ENCODE assay signal across 8 mouse cellular contexts in the genomic region with DNA sequence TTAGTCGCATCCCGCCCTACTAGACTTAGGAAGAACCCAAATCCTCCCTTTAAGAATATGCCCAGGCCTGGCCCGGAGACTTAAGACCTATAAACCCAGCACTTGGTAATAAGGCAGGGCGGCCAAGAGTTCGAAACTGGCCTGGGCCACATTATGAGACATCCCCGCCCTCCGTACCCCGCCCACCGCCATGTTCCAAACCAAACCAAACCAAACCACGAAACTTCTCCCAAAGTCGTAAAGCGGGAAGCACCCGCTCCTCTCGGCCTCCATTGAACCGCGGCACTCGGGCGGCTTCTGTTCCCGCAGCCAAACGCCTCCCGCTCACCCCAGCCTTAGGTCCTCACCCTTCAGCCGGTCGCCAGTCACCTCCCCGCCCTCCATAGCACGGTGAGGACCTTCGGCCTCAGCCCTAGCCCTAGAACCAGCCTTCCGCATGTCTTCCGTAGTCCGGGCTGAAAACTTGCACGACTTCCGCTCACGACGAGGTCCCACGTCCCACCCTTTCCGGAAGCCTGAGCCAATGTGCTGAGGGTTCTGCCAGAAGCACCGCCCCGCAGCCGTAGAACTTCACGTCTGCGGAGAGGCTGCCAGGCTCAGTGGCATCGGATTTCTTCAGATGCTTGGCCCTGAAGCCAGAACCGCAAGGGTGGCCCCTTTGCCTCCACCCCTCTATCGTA. TPM values are rescaled to one million over a fixed set of nuclear protein-coding genes. Genes with fewer than 3 reads are reported as not detected.
DNase-seq lines count a peak whose midpoint lies in the region; ATAC-seq and TF ChIP-seq lines count a peak whose summit lies in the region.

A gene (minus strand): TSS at position 503 of the 680 bp plus-strand sequence.

- no peaks in the 10 kb centered on the region for H3K9me3 ChIP-seq in kidney, embryonic 14.5 days (ENCODE audit: control insufficient read depth, low read length)
- no peaks in the 10 kb centered on the region for H3K9me3 ChIP-seq in limb, embryonic 15.5 days

- no peaks in the 10 kb centered on the region for H3K27me3 ChIP-seq in kidney, embryonic 14.5 days (ENCODE audit: control insufficient read depth, insufficient read depth, low read length)
- H3K27me3 ChIP-seq in limb, embryonic 15.5 days, result no peaks in the 10 kb centered on the region

- peak; percentile 92 for ATAC-seq in kidney, embryonic 14.5 days (ENCODE audit: low FRiP score, low TSS enrichment)
- peak; percentile 88 for ATAC-seq in limb, embryonic 15.5 days (ENCODE audit: insufficient number of reproducible peaks, low FRiP score, low TSS enrichment, low read depth)

- TF ChIP-seq POLR2A in bone marrow macrophage, adult 2 months (IDR thresholded peaks at IDR 0.05; ENCODE audit: borderline replicate concordance, low read depth, low read length), result no peak
- TF ChIP-seq POLR2A in embryonic fibroblast, embryonic 13.5 days (IDR thresholded peaks at IDR 0.05; ENCODE audit: low read depth, low read length), result peak; percentile 86

- H3K4me2 ChIP-seq in kidney, embryonic 14.5 days (replicated peaks; ENCODE audit: low read depth, low read length), result peak within 1 kb of the TSS; percentile 77
- H3K4me2 ChIP-seq in limb, embryonic 15.5 days, result peak within 1 kb of the TSS; percentile 72

- TF ChIP-seq CTCF in bone marrow macrophage, adult 2 months (IDR thresholded peaks at IDR 0.05; ENCODE audit: low read depth, low read length), result no peak
- TF ChIP-seq CTCF in embryonic fibroblast, embryonic 13.5 days (IDR thresholded peaks at IDR 0.05; ENCODE audit: borderline replicate concordance, insufficient read depth, low read length), result no peak

- under 1% methylated on average over 43 of the region's 43 CpGs for WGBS in kidney, embryonic 14.5 days
- WGBS in limb, embryonic 15.5 days, result under 1% methylated on average over 43 of the region's 43 CpGs

- peak within 1 kb of the TSS; percentile 74 for H3K9ac ChIP-seq in kidney, embryonic 14.5 days (ENCODE audit: low read depth, low read length)
- H3K9ac ChIP-seq in limb, embryonic 15.5 days, result peak within 1 kb of the TSS; percentile 65

- peak within 1 kb of the TSS; percentile 68 for H3K27ac ChIP-seq in bone marrow macrophage, adult 2 months (ENCODE audit: insufficient read depth, low read depth, low read length)
- peak within 1 kb of the TSS; percentile 84 for H3K27ac ChIP-seq in embryonic fibroblast, embryonic 13.5 days (ENCODE audit: insufficient read depth, low read length)
- peak within 1 kb of the TSS; percentile 83 for H3K27ac ChIP-seq in kidney, embryonic 14.5 days (ENCODE audit: low read depth, low read length)
- peak within 1 kb of the TSS; percentile 92 for H3K27ac ChIP-seq in limb, embryonic 15.5 days

- H3K4me3 ChIP-seq in bone marrow macrophage, adult 2 months (ENCODE audit: insufficient read depth, low read length), result peak within 1 kb of the TSS; percentile 72
- H3K4me3 ChIP-seq in embryonic fibroblast, embryonic 13.5 days (ENCODE audit: insufficient read depth, low read length), result peak within 1 kb of the TSS; percentile 75
- H3K4me3 ChIP-seq in kidney, embryonic 14.5 days (ENCODE audit: low read length), result peak within 1 kb of the TSS; percentile 72
- H3K4me3 ChIP-seq in limb, embryonic 15.5 days, result peak within 1 kb of the TSS; percentile 79

- peaks cover 64% of the 10 kb centered on the region for H3K36me3 ChIP-seq in kidney, embryonic 14.5 days (ENCODE audit: control insufficient read depth, insufficient read depth, low read length)
- peaks cover 61% of the 10 kb centered on the region for H3K36me3 ChIP-seq in limb, embryonic 15.5 days

- peaks cover 5% of the 10 kb centered on the region for H3K4me1 ChIP-seq in bone marrow macrophage, adult 2 months (ENCODE audit: control insufficient read depth, insufficient read depth, low read length)
- H3K4me1 ChIP-seq in embryonic fibroblast, embryonic 13.5 days (ENCODE audit: control insufficient read depth, insufficient read depth, low read length), result peaks cover 8% of the 10 kb centered on the region
- peaks cover 27% of the 10 kb centered on the region for H3K4me1 ChIP-seq in kidney, embryonic 14.5 days (ENCODE audit: control insufficient read depth, insufficient read depth, low read length)
- peaks cover 38% of the 10 kb centered on the region for H3K4me1 ChIP-seq in limb, embryonic 15.5 days

- DNase-seq in A20 (ENCODE audit: low read depth, low spot score), result peak; percentile 94
- peak; percentile 91 for DNase-seq in heart, adult 9 months (ENCODE audit: low spot score in 2 of 2)
- peak; percentile 72 to 79 for DNase-seq in monocyte, adult 2 months (ENCODE audit: low read depth in 1 of 2, low spot score in 2 of 2)
- DNase-seq in spleen, postnatal 36 days (ENCODE audit: low spot score in 2 of 2), result peak; percentile 92

RNA-seq across cellular contexts. Expression of the gene that starts here (rescaled TPM):
- polyA plus RNA-seq in bone marrow macrophage, adult 2 months (2012; ENCODE audit: insufficient read depth, insufficient read length, missing spikeins), result 25.8 and 27.7 TPM in 2 replicates
- polyA plus RNA-seq in embryonic fibroblast, embryonic 13.5 days (2011; ENCODE audit: insufficient read length, low read depth, missing spikeins), result 29.9 and 32.3 TPM in 2 replicates
- polyA plus RNA-seq in kidney, embryonic 14.5 days (2014; fragmentation: Nextera tagmentation; extraction: Ambion mirVana), result 54.0 and 66.5 TPM in 2 replicates
- 64.6 and 66.9 TPM in 2 replicates for polyA plus RNA-seq in limb, embryonic 15.5 days (2015; fragmentation: Nextera tagmentation; extraction: Ambion mirVana)

Comparison
In these comparisons a context has a peak if more than half of its experiments do, and no peak if none do; other contexts are left out.
1. Peak in every context shown above with its lines: DNase-seq, ATAC-seq, H3K4me3 ChIP-seq and H3K27ac ChIP-seq.